Mouse (Mus musculus): ENCODE measurements around the gene Golim4. TPM values are rescaled to one million over a fixed set of nuclear protein-coding genes. Genes with fewer than 3 reads are reported as not detected.
"Not testable (repeated sequence)": the region's sequence is repeated elsewhere in the genome, so short reads cannot be mapped to it uniquely, and the experiment has no call there.

Gene Golim4
- polyA plus RNA-seq (2016; fragmentation: Nextera tagmentation; extraction: Ambion mirVana) = 52.3 and 54.0 TPM in 2 replicates

GRCm38 (mm10) chr3:75956551-75957302, at the start of gene Golim4:
Gene Golim4 (minus strand): TSS chr3:75956949.
- no peaks in the 10 kb centered on the region for H3K27me3 ChIP-seq
- no peaks in the 10 kb centered on the region for H3K36me3 ChIP-seq
- peak within 1 kb of the TSS; percentile 75 for H3K4me3 ChIP-seq
- peaks cover 31% of the 10 kb centered on the region for H3K4me1 ChIP-seq
- H3K4me2 ChIP-seq (replicated peaks) = peak within 1 kb of the TSS; percentile 80
- peak within 1 kb of the TSS; percentile 77 for H3K9ac ChIP-seq (replicated peaks)
- H3K9me3 ChIP-seq = no peaks in the 10 kb centered on the region
- peak within 1 kb of the TSS; percentile 85 for H3K27ac ChIP-seq (replicated peaks)
- 1% methylated on average over 49 of the region's 53 CpGs for WGBS
- ATAC-seq (ENCODE audit: low FRiP score, low read depth) = peak; percentile 99

DNA sequence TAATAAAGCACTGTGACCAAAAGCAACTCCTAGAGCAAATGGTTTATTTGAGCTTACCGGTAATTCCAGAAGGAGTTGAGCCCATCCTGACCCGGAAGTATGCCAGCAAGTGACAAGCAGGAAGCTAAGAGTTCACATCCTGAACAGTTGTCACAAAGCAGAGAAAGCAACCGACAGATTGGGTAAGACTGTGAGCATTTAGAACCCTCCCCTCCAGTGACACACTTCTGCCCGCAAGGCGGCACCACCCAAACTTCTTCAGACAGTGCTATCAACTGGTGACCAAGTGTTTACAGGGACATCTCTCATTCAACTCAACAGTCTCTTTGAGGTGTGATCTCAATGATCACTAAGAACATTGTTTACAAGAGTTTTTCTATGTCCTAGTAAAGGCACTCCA, 48.9 kb upstream of the Golim4 start:
- H3K4me2 ChIP-seq (replicated peaks) = no peak overlapping the region
- H3K27ac ChIP-seq (replicated peaks) = no peak overlapping the region
- H3K9me3 ChIP-seq = no peaks in the 10 kb centered on the region
- 85% methylated on average over 5 of the region's 5 CpGs for WGBS
- H3K36me3 ChIP-seq = no peaks in the 10 kb centered on the region
- H3K4me3 ChIP-seq = no peak overlapping the region
- no peaks in the 10 kb centered on the region for H3K4me1 ChIP-seq
- no peak overlapping the region for H3K9ac ChIP-seq (replicated peaks)
- ATAC-seq (ENCODE audit: low FRiP score, low read depth) = no peak
- H3K27me3 ChIP-seq = no peaks in the 10 kb centered on the region

DNA sequence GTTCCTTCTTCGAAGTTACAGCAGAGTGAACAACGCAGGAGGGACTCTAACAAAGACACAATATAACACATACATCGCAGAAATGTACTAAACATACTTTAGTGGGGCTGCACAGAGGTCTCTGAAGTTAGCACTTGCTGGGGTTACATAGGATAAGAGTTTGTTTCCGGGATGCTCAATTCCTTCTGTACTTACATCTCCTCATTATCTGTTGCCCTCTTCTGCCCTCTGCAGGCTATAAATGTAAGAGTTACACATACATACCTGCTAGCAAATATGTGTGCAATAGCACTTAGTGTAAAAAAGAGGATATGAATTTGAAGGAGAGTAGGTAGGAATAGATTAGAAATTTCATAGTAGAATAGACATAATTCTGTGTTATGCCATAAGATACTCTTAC, 44.4 kb upstream of the Golim4 start:
- H3K4me1 ChIP-seq = no peaks in the 10 kb centered on the region
- H3K36me3 ChIP-seq = no peaks in the 10 kb centered on the region
- no peaks in the 10 kb centered on the region for H3K9me3 ChIP-seq
- no peak overlapping the region for H3K9ac ChIP-seq (replicated peaks)
- 49% methylated on average over 4 of the region's 4 CpGs for WGBS
- H3K27ac ChIP-seq (replicated peaks) = no peak overlapping the region
- ATAC-seq (ENCODE audit: low FRiP score, low read depth) = peak; percentile 58; the same call in 1 of the 2 replicates
- H3K27me3 ChIP-seq = no peaks in the 10 kb centered on the region
- H3K4me2 ChIP-seq (replicated peaks) = no peak overlapping the region
- no peak overlapping the region for H3K4me3 ChIP-seq

GRCm38 (mm10) chr3:76000481-76000880, 43.7 kb upstream of the Golim4 start:
- Histone ChIP-seq H3K4me1 (no peaks in the 10 kb centered on the region), H3K4me2 (replicated peaks) (no peak overlapping the region), H3K36me3 (no peaks in the 10 kb centered on the region), H3K9ac (replicated peaks) (no peak overlapping the region), H3K4me3 (no peak overlapping the region), H3K9me3 (no peaks in the 10 kb centered on the region), H3K27ac (replicated peaks) (no peak overlapping the region), H3K27me3 (no peaks in the 10 kb centered on the region)
- 64% methylated on average over 2 of the region's 2 CpGs for WGBS
- ATAC-seq (ENCODE audit: low FRiP score, low read depth) = no peak

DNA sequence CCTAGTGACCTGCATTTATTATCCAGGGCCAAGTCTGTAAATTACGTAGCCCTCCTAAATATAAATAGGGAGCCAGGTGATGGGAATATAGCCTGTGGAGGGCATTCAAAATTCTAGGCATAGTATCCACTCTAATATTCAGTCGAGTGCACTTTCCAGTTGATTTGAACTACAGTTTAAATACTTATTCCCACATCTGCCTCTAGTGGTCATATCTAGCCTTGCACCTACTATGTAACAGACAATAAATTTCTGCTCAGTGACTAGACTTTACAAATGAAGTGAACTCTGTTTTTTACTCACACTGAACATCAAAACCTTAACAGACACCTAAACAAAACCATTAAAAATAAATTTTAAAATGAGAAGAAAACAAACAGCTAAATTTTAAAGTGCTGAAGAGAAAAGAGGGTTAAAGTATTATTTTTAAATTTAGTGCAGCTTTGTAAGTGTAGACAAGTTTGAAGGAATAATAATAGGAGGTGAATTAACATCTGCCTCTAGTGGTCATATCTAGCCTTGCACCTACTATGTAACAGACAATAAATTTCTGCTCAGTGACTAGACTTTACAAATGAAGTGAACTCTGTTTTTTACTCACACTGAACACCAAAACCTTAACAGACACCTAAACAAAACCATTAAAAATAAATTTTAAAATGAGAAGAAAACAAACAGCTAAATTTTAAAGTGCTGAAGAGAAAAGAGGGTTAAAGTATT, 24.4 kb upstream of the Golim4 start:
- H3K27ac ChIP-seq (replicated peaks); H3K9ac ChIP-seq (replicated peaks); H3K4me3 ChIP-seq; H3K9me3 ChIP-seq; H3K4me1 ChIP-seq; ATAC-seq (ENCODE audit: low FRiP score, low read depth); H3K36me3 ChIP-seq; H3K4me2 ChIP-seq (replicated peaks); H3K27me3 ChIP-seq: not testable (repeated sequence)
- 87% methylated on average over 2 of the region's 2 CpGs for WGBS

DNA sequence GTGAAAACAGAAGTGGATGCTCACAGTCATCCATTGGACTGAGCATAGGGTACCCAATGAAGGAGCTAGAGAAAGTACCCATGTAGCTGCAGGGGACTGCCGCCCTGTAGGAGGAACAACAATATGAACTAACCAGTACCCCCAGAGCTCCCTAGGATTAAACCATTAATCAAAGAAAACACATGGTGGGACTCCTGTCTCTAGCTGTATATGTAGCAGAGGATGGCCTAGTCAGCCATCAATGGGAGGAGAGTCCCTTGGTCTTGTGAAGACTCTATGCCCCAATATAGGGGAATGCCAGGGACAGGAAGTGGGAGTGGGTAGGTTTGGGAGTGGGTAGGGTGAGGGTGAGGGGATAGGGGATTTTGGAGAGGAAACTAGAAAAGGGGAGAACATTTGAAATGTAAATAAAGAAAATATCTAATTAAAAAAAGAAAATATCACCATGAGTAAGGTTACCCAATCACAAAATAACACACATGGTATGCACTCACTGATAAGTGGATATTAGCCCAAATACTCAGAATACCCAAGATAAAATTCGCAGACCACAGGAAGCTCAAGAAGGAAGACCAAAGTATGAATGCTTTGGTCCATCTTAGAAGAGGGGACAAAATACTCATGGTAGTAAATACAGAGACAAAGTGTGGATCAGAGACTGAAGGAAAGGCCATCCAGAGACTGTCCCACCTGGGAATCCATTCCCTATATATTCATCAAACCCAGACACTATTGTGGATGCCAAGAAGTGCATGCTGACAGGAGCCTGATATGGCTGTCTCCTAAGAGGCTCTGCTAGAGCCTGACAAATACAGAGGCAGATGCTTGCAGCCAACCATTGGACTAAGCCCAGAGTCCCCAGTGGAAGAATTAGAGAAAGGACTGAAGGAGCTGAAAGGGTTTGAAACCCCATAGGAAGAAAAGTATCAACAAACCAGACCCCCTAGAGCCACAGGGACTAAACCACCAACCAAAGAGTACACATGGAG, 6.3 kb upstream of the Golim4 start:
- H3K4me3 ChIP-seq, H3K27me3 ChIP-seq: not testable (repeated sequence)

GRCm38 (mm10) chr3:75955661-75956491, 873 bp downstream of the Golim4 start:
- Histone ChIP-seq H3K27me3 (no peaks in the 10 kb centered on the region), H3K9me3 (no peaks in the 10 kb centered on the region), H3K36me3 (no peaks in the 10 kb centered on the region), H3K27ac (replicated peaks) (peak overlapping the region; percentile 85), H3K4me2 (replicated peaks) (peak overlapping the region; percentile 80), H3K4me3 (peak overlapping the region; percentile 75), H3K9ac (replicated peaks) (peak overlapping the region; percentile 77), H3K4me1 (peaks cover 32% of the 10 kb centered on the region)
- 3% methylated on average over 47 of the region's 47 CpGs for WGBS
- peak; percentile 45 for ATAC-seq (ENCODE audit: low FRiP score, low read depth)

More for the DNA sequence above, 6.3 kb upstream of the Golim4 start:
- 97% methylated on average over 2 of the region's 2 CpGs for WGBS
- not testable (repeated sequence) for H3K27ac ChIP-seq (replicated peaks); H3K9me3 ChIP-seq; ATAC-seq (ENCODE audit: low FRiP score, low read depth); H3K36me3 ChIP-seq; H3K4me1 ChIP-seq; H3K9ac ChIP-seq (replicated peaks); H3K4me2 ChIP-seq (replicated peaks)

DNA sequence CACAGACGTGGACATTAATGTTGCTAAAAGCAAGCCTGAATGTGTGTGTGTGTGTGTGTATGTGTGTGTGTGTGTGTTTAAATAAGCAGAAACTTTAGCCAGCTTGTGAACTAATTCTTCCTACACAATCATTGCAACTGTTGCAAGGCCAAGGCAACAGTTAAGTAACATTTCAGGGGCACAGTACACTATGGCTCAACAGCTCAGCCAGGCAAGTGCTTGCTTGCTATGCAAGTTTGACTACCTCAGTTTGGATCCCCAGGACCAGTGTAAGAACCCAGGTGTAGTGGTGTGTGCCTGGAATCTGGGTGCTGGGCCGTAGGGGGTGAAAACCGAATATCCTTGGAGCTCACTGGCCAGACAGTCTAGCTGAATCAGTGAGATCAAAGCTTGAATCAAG, 2.6 kb downstream of the Golim4 start:
- 71% methylated on average over 3 of the region's 3 CpGs for WGBS
- ATAC-seq (ENCODE audit: low FRiP score, low read depth) = no peak
- H3K27me3 ChIP-seq = no peaks in the 10 kb centered on the region
- H3K27ac ChIP-seq (replicated peaks) = no peak overlapping the region
- H3K9me3 ChIP-seq = no peaks in the 10 kb centered on the region
- H3K36me3 ChIP-seq = no peaks in the 10 kb centered on the region
- peak overlapping the region; percentile 80 for H3K4me2 ChIP-seq (replicated peaks)
- peaks cover 32% of the 10 kb centered on the region for H3K4me1 ChIP-seq
- 0 out of 2 replicates have a peak overlapping the region, but pooled peaks have one; percentile 12 for H3K9ac ChIP-seq (replicated peaks)
- H3K4me3 ChIP-seq = peak overlapping the region; percentile 75; the same call in 1 of the 2 replicates

DNA sequence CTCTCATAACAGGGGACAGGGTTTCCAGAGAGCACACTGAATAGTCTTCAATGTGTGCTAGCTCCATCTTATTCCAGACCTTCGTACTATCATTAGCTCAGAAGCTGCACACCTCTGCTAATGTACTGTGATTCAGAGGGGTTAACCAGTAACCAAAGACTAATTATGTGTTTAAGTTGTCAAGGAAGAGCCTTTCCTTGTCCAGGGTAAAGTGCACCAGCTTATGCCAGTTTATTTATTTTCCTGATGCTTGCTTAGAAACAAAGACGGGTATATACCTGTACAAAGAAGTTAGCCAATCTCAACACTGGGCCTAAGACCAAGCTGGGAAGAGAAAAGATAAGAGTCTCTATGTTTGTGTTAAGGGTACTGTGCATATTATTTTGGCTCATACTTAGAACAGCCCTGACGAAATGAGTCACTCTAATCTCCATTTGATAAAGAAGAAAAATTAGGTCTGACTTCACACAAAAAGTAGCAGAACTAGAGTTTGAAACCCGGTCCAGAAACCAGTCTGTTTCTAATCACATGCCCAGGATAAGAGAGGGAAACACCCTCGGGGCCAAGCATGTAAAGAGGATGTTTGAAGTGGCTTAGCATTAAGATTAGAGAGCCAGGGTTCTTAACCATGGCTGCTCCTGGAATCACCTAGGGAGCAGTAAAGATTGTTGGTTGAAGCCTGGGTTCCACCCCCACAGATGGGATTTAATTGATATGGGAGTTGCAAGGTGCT, 4.3 kb downstream of the Golim4 start:
- peaks cover 32% of the 10 kb centered on the region for H3K4me1 ChIP-seq
- no peak for ATAC-seq (ENCODE audit: low FRiP score, low read depth)
- H3K36me3 ChIP-seq = no peaks in the 10 kb centered on the region
- WGBS = 75% methylated on average over 5 of the region's 5 CpGs
- no peak overlapping the region for H3K27ac ChIP-seq (replicated peaks)
- H3K9me3 ChIP-seq = no peaks in the 10 kb centered on the region
- H3K27me3 ChIP-seq = no peaks in the 10 kb centered on the region
- H3K9ac ChIP-seq (replicated peaks) = no peak overlapping the region
- H3K4me2 ChIP-seq (replicated peaks) = no peak overlapping the region
- H3K4me3 ChIP-seq = no peak overlapping the region

- Histone ChIP-seq H3K9ac (replicated peaks) (no peak overlapping the region), H3K36me3 (no peaks in the 10 kb centered on the region), H3K27me3 (no peaks in the 10 kb centered on the region), H3K4me3 (no peak overlapping the region), H3K27ac (replicated peaks) (no peak overlapping the region), H3K9me3 (no peaks in the 10 kb centered on the region), H3K4me2 (replicated peaks) (no peak overlapping the region), H3K4me1 (peaks cover 32% of the 10 kb centered on the region)
- no peak for ATAC-seq (ENCODE audit: low FRiP score, low read depth)
- WGBS = 82% methylated on average over 6 of the region's 6 CpGs
Measured at GRCm38 (mm10) chr3:75950897-75951296, 5.9 kb downstream of the Golim4 start.

All from midbrain, embryonic 12.5 days (tissue).